Mouse (Mus musculus): ENCODE measurements around the gene Arhgef25.
"Not testable (repeated sequence)": the region's sequence is repeated elsewhere in the genome, so short reads cannot be mapped to it uniquely, and the experiment has no call there.

Arhgef25 gene

DNA sequence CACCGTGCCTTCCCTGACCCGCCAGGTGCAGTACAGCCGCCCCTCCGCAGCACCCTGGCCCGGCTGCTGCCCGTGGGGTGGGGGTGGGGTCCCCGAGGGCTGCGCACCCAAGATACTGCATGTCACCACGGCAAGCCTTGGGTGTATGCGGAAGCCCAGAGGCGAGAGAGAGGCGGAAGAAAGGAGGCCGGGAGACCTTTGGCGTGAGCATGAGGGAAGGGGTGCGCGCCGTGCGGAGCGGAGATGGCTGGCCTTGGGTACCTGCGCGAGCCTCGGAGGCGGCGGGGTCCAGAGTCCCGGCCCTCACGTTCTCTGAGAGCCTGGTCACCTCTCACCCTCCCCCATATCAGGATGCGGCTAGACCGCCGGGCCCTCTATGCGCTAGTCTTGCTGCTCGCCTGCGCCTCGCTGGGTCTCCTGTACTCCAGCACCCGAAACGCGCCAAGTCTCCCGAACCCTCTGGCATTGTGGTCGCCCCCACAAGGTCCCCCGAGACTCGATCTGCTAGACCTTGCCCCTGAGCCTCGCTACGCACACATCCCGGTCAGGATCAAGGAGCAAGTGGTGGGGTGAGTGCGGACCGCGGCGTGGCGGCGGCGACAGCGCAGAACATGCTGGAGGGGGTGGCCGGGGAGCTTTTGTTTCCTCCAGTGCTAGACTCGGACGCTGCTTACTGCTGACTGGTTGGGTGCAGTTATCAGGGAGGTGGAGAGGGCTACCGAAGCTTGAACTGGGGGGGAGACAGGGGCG lies 24.1 kb downstream of the Arhgef25 start:
- peak; percentile 32 for DNase-seq (ENCODE audit: low spot score)

DNA sequence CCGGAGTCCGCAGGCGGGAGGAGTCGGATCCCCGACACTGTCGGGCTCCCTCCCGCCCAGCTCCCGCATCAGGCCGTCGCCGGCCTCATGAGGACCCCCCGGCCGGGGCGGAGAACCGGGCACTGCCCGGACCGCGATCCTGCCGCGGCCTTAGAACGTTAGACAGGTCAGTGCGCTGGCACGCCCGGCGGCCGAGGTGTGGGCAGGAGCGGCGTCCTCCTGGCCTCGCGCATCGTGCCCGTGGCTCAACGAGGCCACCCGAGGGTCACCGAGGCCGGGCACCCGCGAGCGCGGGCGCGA lies 24.6 kb downstream of the Arhgef25 start:
- no peak for DNase-seq (ENCODE audit: low spot score)

DNA sequence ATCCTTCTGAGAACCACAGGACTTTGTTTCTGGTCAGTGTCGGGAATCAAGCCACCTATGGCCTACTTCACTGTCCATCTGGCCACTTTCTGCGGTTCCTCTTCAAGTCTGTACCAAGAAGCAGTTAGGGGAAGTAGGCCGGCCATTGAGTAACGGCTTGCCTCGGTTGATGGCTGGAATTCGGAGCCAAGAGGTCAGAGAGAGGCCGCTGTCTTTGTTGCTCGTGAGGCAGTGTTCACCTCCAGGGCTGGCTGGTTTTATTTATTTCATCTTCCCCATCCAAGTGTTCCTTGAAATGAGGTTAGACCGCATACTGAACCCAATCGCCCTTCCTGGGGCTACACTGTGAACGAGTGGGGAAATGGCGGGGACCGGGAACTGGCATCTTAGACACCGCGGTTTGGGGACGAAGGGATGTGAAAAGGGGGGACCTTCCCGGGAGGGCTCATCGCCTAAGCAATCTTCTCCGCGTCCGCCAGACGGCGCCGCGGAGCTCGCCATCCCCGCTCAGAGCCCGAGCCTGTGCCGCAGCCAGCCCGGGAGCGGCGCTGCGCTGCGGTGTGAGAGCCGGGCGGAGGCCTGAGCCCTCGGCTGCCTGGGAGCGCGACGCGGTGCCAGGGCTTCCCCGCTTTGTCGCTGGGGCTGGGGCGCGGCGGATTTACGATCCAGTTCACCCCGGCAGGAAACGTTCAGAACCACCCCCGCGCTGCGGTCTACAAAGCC lies 25.1 kb downstream of the Arhgef25 start, which contains the start of gene B4galnt1:
B4galnt1 (plus strand) TSS at position 595 of the 723 bp plus-strand sequence.
- DNase-seq (ENCODE audit: low spot score), result peak; percentile 75

DNA sequence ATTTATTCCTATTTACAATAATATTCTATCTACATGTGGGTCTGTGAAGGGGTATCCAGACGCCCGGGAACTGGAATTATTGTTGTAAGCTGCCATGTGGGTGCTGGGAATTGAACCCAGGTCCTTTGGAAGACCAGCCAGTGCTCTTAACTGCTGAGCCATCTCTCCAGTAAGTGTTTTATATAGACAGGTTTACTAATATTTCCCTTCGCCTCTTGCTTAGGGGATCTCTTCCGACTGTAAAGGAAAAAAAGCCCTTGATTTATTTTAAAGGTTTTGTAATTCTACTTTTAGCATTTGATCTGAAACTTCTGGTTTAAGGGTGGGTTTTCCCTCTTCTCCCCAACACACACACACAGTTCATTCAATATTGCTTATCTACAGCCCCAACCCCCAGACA lies 25.7 kb downstream of the Arhgef25 start:
- no peak for DNase-seq (ENCODE audit: low spot score)

DNA sequence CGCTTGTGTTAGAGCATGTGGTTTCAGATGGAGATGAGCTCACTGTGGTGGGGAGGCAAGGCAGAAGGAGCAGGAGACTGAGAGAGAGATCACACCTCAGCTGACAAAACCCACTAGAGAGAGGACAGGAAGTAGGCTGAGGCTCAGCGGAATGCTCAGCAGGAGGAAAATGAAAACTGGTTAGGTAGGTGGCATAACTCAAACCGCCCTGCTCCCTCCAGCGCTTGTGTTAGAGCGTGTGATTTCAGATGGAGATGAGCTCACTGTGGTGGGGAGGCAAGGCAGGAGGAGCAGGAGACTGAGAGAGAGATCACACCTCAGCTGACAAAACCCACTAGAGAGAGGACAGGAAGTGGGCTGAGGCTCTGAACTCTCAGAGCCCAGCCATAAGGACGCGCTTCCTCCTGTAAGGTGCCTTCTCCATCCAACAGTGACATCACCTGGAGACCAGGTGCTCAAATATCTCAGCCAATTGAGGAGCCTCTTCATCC lies 27.1 kb downstream of the Arhgef25 start:
- DNase-seq (ENCODE audit: low spot score), result not testable (repeated sequence)

DNA sequence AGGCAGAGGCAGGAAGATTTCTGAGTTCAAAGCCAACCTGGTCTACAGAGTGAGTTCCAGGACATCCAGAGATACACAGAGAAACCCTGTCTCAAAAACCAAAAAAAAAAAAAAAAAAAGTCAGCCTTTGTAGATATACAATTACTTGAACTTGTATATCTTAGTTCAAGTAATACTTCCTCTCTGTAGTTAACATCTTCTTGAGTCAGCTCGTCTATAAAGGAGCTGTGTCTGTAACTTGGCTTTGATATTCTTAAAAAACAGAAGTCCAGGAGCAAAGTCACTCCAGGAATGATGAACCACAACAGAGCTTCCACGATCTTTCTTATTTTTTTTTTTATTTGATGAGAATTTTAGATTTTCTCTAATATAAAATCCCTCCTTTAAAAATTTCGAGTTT lies 29.2 kb downstream of the Arhgef25 start:
- no peak for DNase-seq (ENCODE audit: low spot score)

DNA sequence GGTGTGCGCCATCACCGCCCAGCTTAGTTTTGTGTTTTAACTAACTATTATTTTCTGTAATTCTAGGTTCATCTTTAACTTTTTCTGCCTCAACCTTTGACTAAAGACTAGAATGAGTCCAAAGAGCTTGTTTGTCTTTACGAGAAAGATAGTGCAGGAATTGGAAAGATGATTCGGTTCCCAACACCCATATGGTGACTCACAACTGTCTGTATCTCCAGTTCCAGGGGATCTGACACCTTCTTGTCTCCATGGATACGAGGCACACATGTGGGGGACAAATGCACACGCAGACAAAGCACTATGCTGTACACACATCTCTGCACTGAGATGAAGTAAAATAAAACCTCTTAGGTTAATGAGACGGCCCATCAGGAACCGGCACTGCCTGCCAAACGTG lies 29.8 kb downstream of the Arhgef25 start:
- DNase-seq (ENCODE audit: low spot score), result no peak

DNA sequence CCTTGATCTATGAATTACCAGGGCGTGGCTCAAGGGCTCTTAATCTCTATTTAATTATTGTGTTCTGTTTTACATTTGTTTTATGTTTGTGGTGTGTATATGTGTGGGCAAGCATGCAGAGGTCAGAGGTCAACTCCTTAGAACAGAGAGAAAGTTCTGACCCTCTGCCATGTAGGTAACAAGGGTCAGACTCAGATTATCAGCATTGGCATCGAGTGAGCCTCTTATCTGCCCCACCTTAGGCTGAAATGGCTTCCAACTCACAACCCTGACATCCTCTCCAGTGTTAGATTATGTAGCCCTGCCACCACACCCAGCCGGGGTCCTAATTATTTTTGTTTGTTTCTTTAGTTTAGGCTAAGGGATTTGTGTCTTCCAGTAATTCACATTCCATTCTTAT lies 31.4 kb downstream of the Arhgef25 start:
- no peak for DNase-seq (ENCODE audit: low spot score)

DNA sequence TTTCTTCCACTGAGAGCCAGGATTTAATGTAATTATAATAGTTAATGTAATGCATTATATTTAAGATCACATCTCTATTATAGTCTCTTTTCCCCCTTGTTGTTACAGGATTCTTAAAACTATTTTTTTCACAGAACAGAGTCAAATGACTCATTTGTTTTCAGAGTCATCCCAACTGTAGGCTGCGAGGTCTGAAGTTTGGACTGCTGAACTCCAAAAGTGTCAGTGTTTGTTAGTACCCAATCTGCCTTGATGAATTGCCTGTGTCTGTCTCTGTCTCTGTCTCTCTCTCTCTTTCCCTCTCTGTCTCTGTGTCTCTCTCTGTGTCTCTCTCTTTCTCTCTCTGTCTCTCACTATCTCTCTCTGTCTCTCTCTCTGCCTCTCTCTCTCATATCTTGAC lies 33.4 kb downstream of the Arhgef25 start:
- no peak for DNase-seq (ENCODE audit: low spot score)

DNA sequence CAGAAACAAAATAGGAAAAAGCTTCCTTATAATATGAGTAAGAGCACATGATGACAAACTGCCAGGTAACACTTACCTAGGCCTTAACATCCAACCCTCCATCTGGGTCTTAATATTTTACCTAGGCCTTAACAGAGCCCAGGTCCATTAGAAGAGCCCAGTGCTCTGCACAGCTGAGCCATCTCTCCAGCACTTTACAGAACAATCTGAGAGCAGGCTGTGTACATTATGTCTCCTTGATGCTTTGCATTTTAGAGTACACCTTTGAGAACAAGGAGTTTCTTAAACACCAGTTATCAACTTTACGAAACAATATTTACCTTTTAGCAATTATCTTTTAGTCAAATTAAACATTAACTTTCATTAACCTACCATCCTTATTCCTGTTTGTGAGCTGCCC lies 33.8 kb downstream of the Arhgef25 start:
- no peak for DNase-seq (ENCODE audit: low spot score)

DNA sequence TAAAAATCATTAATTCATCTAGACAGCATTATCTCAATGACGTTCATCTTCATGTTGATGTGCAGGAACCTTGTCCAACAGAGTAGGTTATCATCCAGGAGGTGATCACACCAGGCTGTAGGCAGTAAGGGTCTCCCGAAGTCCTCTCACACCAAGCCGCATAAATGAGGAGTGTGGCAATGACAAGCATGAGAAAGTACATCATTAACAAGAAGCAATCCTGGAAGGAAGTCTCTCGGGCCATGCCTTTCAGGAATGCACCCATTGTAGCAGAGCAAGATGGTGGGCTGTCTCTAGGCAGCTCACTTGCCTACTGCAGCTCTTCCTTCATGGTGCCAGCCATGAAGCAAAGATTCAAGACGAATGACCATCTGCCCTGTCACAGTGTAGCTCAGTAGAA lies 35.2 kb downstream of the Arhgef25 start:
- no peak for DNase-seq (ENCODE audit: low spot score)

DNA sequence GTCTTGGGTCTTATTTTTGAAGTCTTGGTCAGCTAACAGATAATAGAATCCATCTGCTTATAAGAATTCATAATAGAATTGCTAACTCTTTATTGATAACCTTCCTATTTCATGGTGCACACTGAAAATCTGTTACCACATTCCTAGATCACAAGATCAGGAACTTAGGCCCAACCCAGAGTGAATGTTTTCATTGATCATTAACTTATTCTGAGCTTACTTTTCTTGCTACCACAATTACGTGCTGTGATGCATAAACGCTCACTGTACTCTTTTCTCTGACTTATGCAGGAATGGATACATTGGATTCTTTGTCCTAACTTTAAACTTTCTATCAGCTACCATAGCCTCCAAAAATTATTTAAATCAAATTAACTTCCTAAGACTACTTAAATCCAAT lies 35.6 kb downstream of the Arhgef25 start:
- DNase-seq (ENCODE audit: low spot score), result no peak

DNA sequence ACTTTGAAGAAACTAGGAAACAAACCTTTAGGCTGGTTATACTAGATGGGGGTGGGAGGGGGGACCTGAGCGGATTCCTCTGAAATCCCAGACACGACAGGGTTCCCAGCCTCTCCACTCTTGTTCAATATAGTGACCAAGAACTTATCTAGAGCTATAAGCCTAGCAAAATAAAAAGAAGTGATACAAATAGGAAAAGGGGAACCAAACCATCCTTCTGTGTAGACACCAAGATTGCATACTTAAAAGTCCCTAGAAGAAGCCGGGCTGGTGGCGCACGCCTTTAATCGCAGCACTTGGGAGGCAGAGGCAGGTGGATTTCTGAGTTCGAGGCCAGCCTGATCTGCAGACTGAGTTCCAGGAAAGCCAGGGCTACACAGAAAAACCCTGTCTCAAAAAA lies 36.6 kb downstream of the Arhgef25 start:
- no peak for DNase-seq (ENCODE audit: low spot score)

DNA sequence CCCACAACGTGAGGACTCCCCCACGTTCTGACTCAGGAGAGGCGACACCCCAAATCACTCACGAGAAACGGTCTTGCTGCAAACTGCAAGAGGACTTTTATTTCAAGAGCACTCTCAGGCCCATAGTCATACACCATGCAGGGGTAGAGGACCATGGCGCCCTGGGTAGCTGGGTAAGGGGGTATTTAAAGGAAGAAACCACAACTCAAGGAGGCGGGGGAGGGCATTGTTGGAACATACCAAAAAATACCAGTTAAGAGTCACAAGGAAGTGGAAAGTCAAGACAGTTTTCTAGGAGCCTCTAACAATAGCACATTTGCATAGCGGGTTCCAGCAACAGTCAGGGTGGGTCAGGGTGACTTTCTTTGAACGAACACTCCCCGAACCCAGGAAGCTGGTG lies 37.3 kb downstream of the Arhgef25 start:
- DNase-seq (ENCODE audit: low spot score), result not testable (repeated sequence)

DNA sequence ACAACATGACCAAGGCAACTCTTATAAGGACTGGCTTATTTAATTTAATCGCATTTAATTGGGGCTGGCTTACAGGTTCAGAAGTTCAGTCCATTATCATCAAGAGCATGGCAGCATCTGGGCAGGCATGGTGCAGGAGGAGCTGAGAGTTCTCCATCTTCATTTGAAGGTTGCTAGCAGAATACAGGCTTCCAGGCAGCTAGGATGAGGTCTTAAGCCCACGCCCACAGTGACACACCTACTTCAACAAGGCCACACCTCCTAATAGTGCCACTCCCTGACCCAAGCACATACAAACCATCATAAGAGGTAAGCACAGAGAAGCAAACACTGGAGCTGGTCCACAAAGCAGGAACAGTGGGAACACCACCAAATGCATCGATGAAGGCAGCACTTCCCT lies 38.6 kb downstream of the Arhgef25 start:
- DNase-seq (ENCODE audit: low spot score), result not testable (repeated sequence)

DNA sequence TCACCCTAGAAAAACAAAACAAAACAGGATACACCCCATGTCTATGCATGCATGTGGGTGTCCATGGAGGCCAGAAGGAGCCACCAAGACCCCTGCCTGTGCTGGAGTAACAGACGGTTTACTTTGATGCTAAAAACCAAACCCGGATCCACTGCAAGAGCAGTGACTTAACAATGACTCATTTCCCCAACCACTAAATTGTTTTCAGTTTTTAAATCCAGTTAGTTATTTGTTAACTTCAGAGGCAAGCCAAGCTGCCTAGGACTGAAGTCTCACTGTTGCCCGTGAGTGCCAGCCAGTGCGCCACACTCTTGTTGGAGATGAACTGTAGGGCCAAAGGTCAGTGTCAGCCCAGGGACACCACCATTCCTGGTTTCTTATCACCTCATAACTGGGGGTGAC lies 39.4 kb downstream of the Arhgef25 start:
- no peak for DNase-seq (ENCODE audit: low spot score)

DNA sequence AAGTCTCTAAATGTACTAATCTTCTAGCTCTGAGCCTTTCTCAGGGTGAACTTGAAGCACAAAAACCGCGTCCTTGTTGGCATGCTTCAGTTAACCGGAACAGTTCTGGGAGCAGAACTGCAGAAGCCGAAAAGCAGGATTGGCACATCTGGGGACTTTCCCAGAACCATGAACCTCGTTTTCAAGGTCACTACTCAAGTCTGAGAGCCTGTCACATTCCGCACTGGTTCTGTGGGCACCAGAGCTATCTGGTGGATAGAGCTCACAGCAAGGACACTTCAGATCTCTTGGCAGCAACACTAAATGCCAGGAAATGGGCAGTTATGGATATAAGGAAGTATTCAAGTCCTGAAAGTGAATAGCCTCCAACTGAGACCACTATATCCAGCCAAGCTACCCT lies 42.7 kb downstream of the Arhgef25 start:
- no peak for DNase-seq (ENCODE audit: low spot score)

DNA sequence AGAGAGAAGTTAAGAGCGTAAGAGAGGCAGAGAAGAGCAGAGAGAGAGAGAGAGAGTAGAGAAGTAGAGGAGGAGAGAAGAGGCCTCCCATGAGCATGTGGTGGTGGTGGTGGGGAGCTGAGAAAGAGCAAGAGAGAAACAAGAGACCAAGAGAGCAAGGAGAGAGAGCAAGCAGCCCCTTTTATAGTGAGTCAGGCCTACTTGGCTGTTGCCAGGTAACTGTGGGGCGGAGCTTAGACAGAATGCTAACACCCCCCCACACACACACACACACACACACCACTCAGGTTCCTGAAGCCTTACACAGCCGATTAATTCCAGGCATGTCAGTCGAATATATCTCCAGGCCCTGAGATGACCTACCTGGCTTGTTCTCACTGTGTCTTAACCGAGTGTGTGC lies 44.6 kb downstream of the Arhgef25 start:
- DNase-seq (ENCODE audit: low spot score), result no peak

DNA sequence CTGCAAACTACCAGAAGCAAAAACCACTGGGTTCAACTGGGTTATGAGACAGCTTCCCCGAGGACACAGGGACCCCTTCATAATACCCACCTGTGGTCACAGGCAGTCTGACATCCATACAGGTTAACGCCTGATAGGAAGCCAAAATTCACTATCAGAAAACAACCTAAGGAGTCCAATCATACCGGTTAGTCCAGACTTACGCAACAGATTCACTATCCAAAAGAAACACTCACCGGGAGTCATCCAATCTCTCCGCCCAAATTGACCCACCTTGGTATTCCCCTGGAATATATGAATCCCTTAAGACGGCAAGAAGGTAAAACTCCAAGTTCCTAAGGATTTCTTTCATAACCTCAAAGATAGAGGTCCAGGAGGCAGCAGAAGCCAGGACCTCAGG lies 45.3 kb downstream of the Arhgef25 start:
- no peak for DNase-seq (ENCODE audit: low spot score)

DNA sequence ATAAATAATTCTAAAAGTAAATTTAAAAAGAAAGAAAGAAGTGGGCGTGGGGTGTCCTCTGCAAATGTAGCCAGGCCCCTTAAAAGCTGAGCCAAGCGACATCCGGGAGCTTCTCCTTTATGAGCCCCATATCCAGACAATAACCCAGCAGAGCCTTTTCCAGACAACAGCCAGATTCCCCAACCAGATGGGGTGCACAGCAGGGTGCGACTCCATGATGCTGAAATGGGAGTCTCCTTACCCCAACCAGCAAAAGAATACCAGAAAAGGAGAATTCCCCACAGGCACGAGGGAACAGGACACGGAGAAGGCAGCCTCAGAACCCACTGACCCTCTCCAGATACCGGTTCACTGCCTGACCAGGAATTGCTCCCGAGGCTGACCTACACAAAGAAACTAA lies 46.7 kb downstream of the Arhgef25 start:
- no peak for DNase-seq (ENCODE audit: low spot score)

DNA sequence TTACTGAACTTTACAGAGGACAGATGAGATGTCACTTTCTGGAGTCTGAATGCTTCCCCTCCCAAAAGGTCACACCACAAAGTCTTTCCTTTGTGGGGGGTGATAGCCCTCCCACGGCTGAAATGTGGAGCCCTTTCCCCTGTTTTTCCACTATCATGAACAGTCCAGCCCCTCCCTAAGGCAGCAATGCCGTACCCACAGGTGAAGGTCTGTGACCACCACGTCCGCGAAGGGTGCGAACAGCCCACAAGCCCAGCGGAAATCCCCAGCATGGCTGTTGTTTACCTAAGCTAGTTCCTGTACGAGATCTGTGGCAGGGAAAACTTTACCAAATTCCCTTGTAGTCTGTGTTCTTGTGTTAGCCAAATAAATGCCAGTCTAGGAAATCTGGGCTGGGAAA lies 48.4 kb downstream of the Arhgef25 start:
- DNase-seq (ENCODE audit: low spot score), result no peak

DNA sequence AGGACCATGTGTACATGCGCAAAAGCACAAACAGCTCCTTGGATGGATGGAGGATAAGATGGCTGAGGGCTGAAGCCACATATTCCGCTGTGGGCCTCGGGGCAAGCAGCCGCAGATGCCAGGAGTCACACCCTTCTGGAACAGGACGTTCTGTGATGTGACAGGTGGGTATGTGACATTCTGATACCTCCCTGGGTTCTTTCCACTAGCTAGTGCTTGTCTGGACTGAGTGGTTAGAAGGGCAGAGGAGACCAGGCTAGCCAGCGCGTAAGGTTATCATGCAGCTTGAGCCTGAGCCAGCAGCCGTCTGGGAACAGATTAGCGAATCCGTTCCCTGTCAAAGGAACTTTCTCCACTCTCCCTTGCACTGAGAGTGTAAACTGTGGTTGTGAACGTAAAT lies 48.9 kb downstream of the Arhgef25 start:
- no peak for DNase-seq (ENCODE audit: low spot score)

DNA sequence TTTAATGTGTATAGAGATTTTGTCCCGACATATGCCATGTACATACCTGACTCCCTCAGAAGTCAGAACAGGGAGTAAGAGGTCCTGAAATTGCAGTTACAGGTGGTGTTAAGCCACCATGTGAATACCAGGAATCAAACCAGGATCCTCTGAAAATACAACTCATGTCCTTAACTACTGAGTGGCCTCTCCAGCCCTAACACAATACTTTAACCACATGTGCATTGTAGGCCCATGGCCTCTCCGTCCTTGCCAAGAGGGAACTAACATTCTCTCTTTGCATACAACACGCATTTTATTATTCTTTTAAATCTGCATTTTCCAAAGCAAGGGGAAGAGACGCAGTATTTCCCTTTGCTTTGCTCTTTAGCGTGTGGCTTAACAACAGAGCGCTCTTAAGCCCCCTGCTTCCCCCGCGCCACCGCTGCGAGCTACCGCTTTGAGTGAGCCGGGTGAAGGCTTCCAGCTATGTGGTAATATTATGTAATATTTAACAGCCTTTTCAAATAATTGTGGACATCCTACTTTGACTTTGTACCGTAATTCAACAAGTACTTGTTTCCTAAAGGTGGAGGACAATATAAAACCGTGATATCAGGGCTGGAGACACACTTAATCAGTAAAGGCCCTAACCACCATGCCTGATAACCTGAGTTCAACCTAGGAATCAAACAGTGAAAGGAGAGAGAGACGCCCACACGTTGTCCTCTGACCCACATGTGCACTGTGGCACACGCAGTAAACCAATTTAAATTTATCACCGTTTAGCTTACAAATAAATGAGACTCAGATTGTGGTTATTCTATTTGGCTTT lies 51.3 kb downstream of the Arhgef25 start:
- no peak for DNase-seq (ENCODE audit: low spot score)
